In genomic region chr9:110248861-110249260, GRCm38 (mm10) we compare ENCODE assay signal across 13 mouse cellular contexts. TPM values are rescaled to one million over a fixed set of nuclear protein-coding genes. Genes with fewer than 3 reads are reported as not detected.
A peak's percentile ranks its signal among the peaks of the same experiment; 100 is the strongest.
DNase-seq lines count a peak whose midpoint lies in the region; ATAC-seq and TF ChIP-seq lines count a peak whose summit lies in the region.
"Had no signal": no experiment of that assay in that cellular context is flagged by ENCODE, and none has a peak within 500 bp of the region (broad histone marks: within the 10 kb centered on the region; RNA-seq: fewer than 3 reads in every experiment).

No protein-coding gene starts in this region.

- H3K36me3 ChIP-seq in forebrain, embryonic 14.5 days (ENCODE audit: control insufficient read depth, insufficient read depth, low read length): 0 out of 2 replicates have a peak, but pooled peaks cover 4% of the 10 kb centered on the region
- peaks cover 4% of the 10 kb centered on the region; the same call in 1 of the 2 replicates for H3K36me3 ChIP-seq in hindbrain, postnatal 0 days (ENCODE audit: insufficient read depth, low read length)
- H3K36me3 ChIP-seq in neural tube, embryonic 14.5 days (ENCODE audit: control insufficient read depth, insufficient read depth, low read length): no peaks in the 10 kb centered on the region
- H3K36me3 ChIP-seq: limb, embryonic 13.5 days; stomach, embryonic 15.5 days had no signal

- no peak overlapping the region for H3K9ac ChIP-seq in forebrain, embryonic 14.5 days (ENCODE audit: low read length)
- 0 out of 2 replicates have a peak overlapping the region, but pooled peaks have one; percentile 31 for H3K9ac ChIP-seq in hindbrain, postnatal 0 days (replicated peaks; ENCODE audit: low read length)
- H3K9ac ChIP-seq in neural tube, embryonic 14.5 days (replicated peaks; ENCODE audit: low read depth, low read length): no peak overlapping the region
- H3K9ac ChIP-seq: stomach, embryonic 15.5 days had no signal

- no peak overlapping the region for H3K4me3 ChIP-seq in cortical plate, adult 2 months (ENCODE audit: insufficient read depth, low read length)
- H3K4me3 ChIP-seq in forebrain, embryonic 14.5 days (ENCODE audit: low read depth, low read length): no peak overlapping the region
- H3K4me3 ChIP-seq in hindbrain, postnatal 0 days (ENCODE audit: low read length): no peak overlapping the region
- no peak overlapping the region for H3K4me3 ChIP-seq in neural tube, embryonic 14.5 days (ENCODE audit: low read depth, low read length)
- H3K4me3 ChIP-seq: limb, embryonic 13.5 days; stomach, embryonic 15.5 days had no signal

- peaks cover 16% of the 10 kb centered on the region for H3K4me1 ChIP-seq in cortical plate, adult 2 months (ENCODE audit: control insufficient read depth, insufficient read depth, low read length)
- H3K4me1 ChIP-seq in forebrain, embryonic 14.5 days (ENCODE audit: control insufficient read depth, insufficient read depth, low read length): peaks cover 36% of the 10 kb centered on the region
- H3K4me1 ChIP-seq in hindbrain, postnatal 0 days (ENCODE audit: insufficient read depth, low read length): peaks cover 22% of the 10 kb centered on the region
- peaks cover 28% of the 10 kb centered on the region for H3K4me1 ChIP-seq in neural tube, embryonic 14.5 days (ENCODE audit: control insufficient read depth, insufficient read depth, low read length)

- H3K4me2 ChIP-seq in forebrain, embryonic 14.5 days (ENCODE audit: low read length): peak overlapping the region; percentile 41; the same call in 1 of the 2 replicates
- H3K4me2 ChIP-seq in hindbrain, postnatal 0 days (ENCODE audit: low read depth, low read length): peak overlapping the region; percentile 33; the same call in 1 of the 2 replicates
- peak overlapping the region; percentile 35; the same call in 1 of the 2 replicates for H3K4me2 ChIP-seq in neural tube, embryonic 14.5 days (ENCODE audit: low read depth, low read length)
- H3K4me2 ChIP-seq: limb, embryonic 13.5 days; stomach, embryonic 15.5 days had no signal

- ATAC-seq in forebrain, embryonic 14.5 days: no peak
- no peak for ATAC-seq in hindbrain, postnatal 0 days
- ATAC-seq in neural tube, embryonic 14.5 days (ENCODE audit: low read depth): no peak

- no peak for DNase-seq in forebrain, embryonic 14.5 days (ENCODE audit: low spot score)
- no peak for DNase-seq in hindbrain, postnatal 0 days (ENCODE audit: low spot score)
- DNase-seq in adrenal gland, adult 2 months: no peak
- no peak for DNase-seq in frontal cortex, adult 2 months (ENCODE audit: extremely low spot score in 1 of 2, low spot score in 1 of 2)
- no peak for DNase-seq in thymus, adult 18-20 months
- DNase-seq: adrenal gland, postnatal 10 days; gastrocnemius, postnatal 14 days; layer of hippocampus, postnatal 36 days; lung, adult 18-20 months had no signal

- peak overlapping the region; percentile 81 for H3K27ac ChIP-seq in cortical plate, adult 2 months (ENCODE audit: insufficient read depth, low read length)
- peak overlapping the region; percentile 93 for H3K27ac ChIP-seq in forebrain, embryonic 14.5 days (ENCODE audit: low read depth, low read length)
- peak overlapping the region; percentile 85 for H3K27ac ChIP-seq in hindbrain, postnatal 0 days
- H3K27ac ChIP-seq in neural tube, embryonic 14.5 days (ENCODE audit: low read depth, low read length): peak overlapping the region; percentile 81
- H3K27ac ChIP-seq: limb, embryonic 13.5 days had no signal

- no peaks in the 10 kb centered on the region for H3K27me3 ChIP-seq in forebrain, embryonic 14.5 days (replicated peaks; ENCODE audit: control insufficient read depth, insufficient read depth, low read length)
- no peaks in the 10 kb centered on the region for H3K27me3 ChIP-seq in hindbrain, postnatal 0 days (ENCODE audit: insufficient read depth, low read length)
- no peaks in the 10 kb centered on the region; the same call in 1 of the 2 replicates for H3K27me3 ChIP-seq in neural tube, embryonic 14.5 days (ENCODE audit: control insufficient read depth, insufficient read depth, low read length)

- no peaks in the 10 kb centered on the region for H3K9me3 ChIP-seq in forebrain, embryonic 14.5 days (replicated peaks; ENCODE audit: control insufficient read depth, low read length)
- no peaks in the 10 kb centered on the region for H3K9me3 ChIP-seq in hindbrain, postnatal 0 days (ENCODE audit: low read length)
- no peaks in the 10 kb centered on the region for H3K9me3 ChIP-seq in neural tube, embryonic 14.5 days (ENCODE audit: control insufficient read depth, low read length)
- H3K9me3 ChIP-seq: limb, embryonic 13.5 days; stomach, embryonic 15.5 days had no signal

- WGBS in forebrain, embryonic 14.5 days: 76% methylated on average over 2 of the region's 2 CpGs
- WGBS in hindbrain, postnatal 0 days: 56% methylated on average over 2 of the region's 2 CpGs
- 71% methylated on average over 2 of the region's 2 CpGs for WGBS in neural tube, embryonic 14.5 days

- TF ChIP-seq POLR2A in cortical plate, adult 2 months (IDR thresholded peaks at IDR 0.05; ENCODE audit: extremely low read depth, insufficient read depth, low read length): no peak

- TF ChIP-seq CTCF in cortical plate, adult 2 months (IDR thresholded peaks at IDR 0.05; ENCODE audit: extremely low read depth, insufficient read depth, low read length): no peak
- no peak for TF ChIP-seq CTCF in hindbrain, postnatal 0 days (IDR thresholded peaks at IDR 0.05; ENCODE audit: low read depth)

RNA-seq across cellular contexts. Expression of gene Cspg5, which starts 5.3 kb away (rescaled TPM):
- 382 and 388 TPM in 2 replicates for polyA plus RNA-seq in cortical plate, adult 2 months (2012; rRNA removed)
- 49.3 and 64.2 TPM in 2 replicates for polyA plus RNA-seq in forebrain, embryonic 14.5 days (2014; fragmentation: Nextera tagmentation; extraction: Ambion mirVana)
- total RNA-seq in hindbrain, postnatal 0 days (2014; rRNA removed): 412 and 470 TPM in 2 replicates
- 261 and 266 TPM in 2 replicates for polyA plus RNA-seq in hindbrain, postnatal 0 days (2015; fragmentation: Nextera tagmentation; extraction: Ambion mirVana)
- polyA plus RNA-seq in neural tube, embryonic 14.5 days (2014; fragmentation: Nextera tagmentation; extraction: Ambion mirVana): 90.1 and 120 TPM in 2 replicates
- total RNA-seq in adrenal gland, adult 2 months (2021): 10 to 100 TPM; 18.0 to 19.6 TPM
- polyA plus RNA-seq in adrenal gland, adult 2 months (2012; rRNA removed): 10.8 and 13.9 TPM in 2 replicates
- 374 and 390 TPM in 2 replicates for polyA plus RNA-seq in frontal cortex, adult 2 months (2012; rRNA removed)

RNA-seq across cellular contexts. Expression of gene Elp6, which starts 56.1 kb away (rescaled TPM):
- 18.4 and 20.0 TPM in 2 replicates for polyA plus RNA-seq in cortical plate, adult 2 months (2012; rRNA removed)
- polyA plus RNA-seq in forebrain, embryonic 14.5 days (2014; fragmentation: Nextera tagmentation; extraction: Ambion mirVana): 35.4 and 37.0 TPM in 2 replicates
- 27.6 and 30.9 TPM in 2 replicates for total RNA-seq in hindbrain, postnatal 0 days (2014; rRNA removed)
- polyA plus RNA-seq in hindbrain, postnatal 0 days (2015; fragmentation: Nextera tagmentation; extraction: Ambion mirVana): 30.0 and 31.1 TPM in 2 replicates
- polyA plus RNA-seq in neural tube, embryonic 14.5 days (2014; fragmentation: Nextera tagmentation; extraction: Ambion mirVana): 41.0 and 41.6 TPM in 2 replicates
- 10 to 100 TPM in 1 of 2 experiments, 1 to 10 TPM in 1; 5.6 to 11.3 TPM for total RNA-seq in adrenal gland, adult 2 months (2021)
- 9.9 and 10.3 TPM in 2 replicates for polyA plus RNA-seq in adrenal gland, adult 2 months (2012; rRNA removed)
- polyA plus RNA-seq in frontal cortex, adult 2 months (2012; rRNA removed): 20.8 and 21.8 TPM in 2 replicates
